Mouse (Mus musculus) neural tube, embryonic 12.5 days (tissue): ENCODE measurements around the gene Lgals1. TPM values are rescaled to one million over a fixed set of nuclear protein-coding genes. Genes with fewer than 3 reads are reported as not detected.

Experiments
- ATAC-seq: fragments of 200-750 bp; cut with Nextera tagmentation; 2 replicates; pipeline ENCODE4 v1.8.0; 2017; ENCODE audit warnings: low read depth, mild to moderate bottlenecking, moderate TSS enrichment, moderate library complexity; ENCODE audit not compliant: low FRiP score
- H3K27ac ChIP-seq: fragments of 300-500 bp; sonication (generic); 2 replicates; pipeline ENCODE4 v1.5.1; 2016
- H3K27me3 ChIP-seq: fragments of 300-500 bp; sonication (generic); replicated peaks from 2 replicates; pipeline ENCODE4 v1.6.1; 2016; ENCODE audit warnings: mild to moderate bottlenecking
- H3K36me3 ChIP-seq: fragments of 300-500 bp; sonication (generic); 2 replicates; pipeline ENCODE4 v1.6.1; 2016; ENCODE audit warnings: mild to moderate bottlenecking
- H3K4me1 ChIP-seq: fragments of 300-500 bp; sonication (generic); 2 replicates; pipeline ENCODE4 v1.6.1; 2016
- H3K4me2 ChIP-seq: fragments of 300-500 bp; sonication (generic); replicated peaks from 2 replicates; pipeline ENCODE4 v1.6.1; 2016; ENCODE audit warnings: mild to moderate bottlenecking
- H3K4me3 ChIP-seq: fragments of 300-500 bp; sonication (generic); 2 replicates; pipeline ENCODE4 v1.5.1; 2016
- H3K9ac ChIP-seq: fragments of 300-500 bp; sonication (generic); 2 replicates; pipeline ENCODE4 v1.6.1; 2016; ENCODE audit warnings: mild to moderate bottlenecking
- H3K9me3 ChIP-seq: fragments of 300-500 bp; sonication (generic); 2 replicates; pipeline ENCODE4 v1.6.1; 2016; ENCODE audit warnings: mild to moderate bottlenecking
- WGBS: fragments of 180-500 bp; shearing (Covaris S2); methylation state at CpG from one replicate; pipeline ENCODE4 v1.1.7; 2016; 5-methylcytosine and 5-hydroxymethylcytosine counted together
- polyA plus RNA-seq: library from polyadenylated mRNA; unstranded; fragments of >200 nt; fragmentation: Nextera tagmentation; extraction: Ambion mirVana; gene quantifications from 2 replicates; pipeline ENCODE4 v1.2.1, GENCODE M21; 2016

The Lgals1 gene
- polyA plus RNA-seq, 1 experiment from 2014 or later = 328 TPM

DNA sequence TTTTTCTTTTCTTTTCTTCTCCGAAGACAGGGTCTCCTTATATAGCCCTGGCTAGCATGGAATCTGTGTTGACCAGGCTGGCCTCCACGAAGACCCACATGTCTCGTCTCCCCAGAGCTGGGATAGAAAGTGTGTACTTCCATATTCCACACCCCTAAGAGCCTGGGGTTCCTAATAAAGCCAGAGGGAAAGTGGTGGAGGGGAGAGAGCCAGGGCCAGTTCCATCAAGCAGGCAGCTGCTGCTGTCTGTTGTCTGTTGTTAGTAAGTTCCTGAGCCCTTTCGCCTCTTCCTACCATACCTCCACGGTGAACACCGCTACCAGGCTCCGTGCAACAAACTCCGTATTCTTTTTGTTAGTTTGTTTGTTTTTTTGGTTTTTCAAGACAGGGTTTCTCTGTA lies 2.0 kb downstream of the Lgals1 start:
- peak overlapping the region; percentile 55 for H3K4me2 ChIP-seq

DNA sequence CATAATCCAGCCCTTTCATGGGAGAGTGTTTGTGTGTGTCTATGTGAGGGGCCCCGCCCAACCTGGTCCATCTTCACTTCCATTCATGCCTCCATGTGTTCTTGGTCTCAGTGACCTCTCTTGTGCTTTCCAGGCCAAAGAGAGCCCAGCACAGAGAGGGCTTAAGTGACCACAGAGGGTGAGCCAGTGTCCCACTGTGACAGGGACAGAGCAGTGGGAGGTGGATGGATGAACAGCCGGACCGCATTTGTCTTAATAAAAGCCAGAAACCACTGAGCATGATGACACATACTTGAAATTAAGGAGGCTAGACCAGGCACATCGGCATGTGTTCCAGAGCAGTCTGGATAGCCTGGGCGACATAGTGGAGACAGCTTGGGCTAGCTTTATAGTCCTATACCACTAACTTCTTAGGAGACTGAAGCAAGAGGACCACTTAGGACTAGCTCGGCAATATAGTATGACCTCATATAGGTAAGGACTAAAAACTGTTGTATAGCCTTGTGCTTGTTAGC lies 3.7 kb downstream of the Lgals1 start:
- Histone ChIP-seq H3K27ac (no peak overlapping the region), H3K4me1 (peaks cover 33% of the 10 kb centered on the region), H3K9ac (no peak overlapping the region), H3K9me3 (no peaks in the 10 kb centered on the region), H3K36me3 (0 out of 2 replicates have a peak, but pooled peaks cover 4% of the 10 kb centered on the region), H3K27me3 (no peaks in the 10 kb centered on the region; the same call in 1 of the 2 replicates), H3K4me2 (no peak overlapping the region), H3K4me3 (no peak overlapping the region)
- ATAC-seq = no peak
- WGBS = 94% methylated on average over 6 of the region's 6 CpGs

More for the DNA sequence above, 2.0 kb downstream of the Lgals1 start:
- Histone ChIP-seq H3K4me1 (peaks cover 32% of the 10 kb centered on the region), H3K36me3 (0 out of 2 replicates have a peak, but pooled peaks cover 4% of the 10 kb centered on the region), H3K27me3 (no peaks in the 10 kb centered on the region; the same call in 1 of the 2 replicates), H3K9ac (0 out of 2 replicates have a peak overlapping the region, but pooled peaks have one; percentile 44), H3K27ac (no peak overlapping the region), H3K9me3 (no peaks in the 10 kb centered on the region), H3K4me3 (0 out of 2 replicates have a peak overlapping the region, but pooled peaks have one; percentile 0)
- WGBS = 48% methylated on average over 8 of the region's 8 CpGs
- no peak for ATAC-seq

DNA sequence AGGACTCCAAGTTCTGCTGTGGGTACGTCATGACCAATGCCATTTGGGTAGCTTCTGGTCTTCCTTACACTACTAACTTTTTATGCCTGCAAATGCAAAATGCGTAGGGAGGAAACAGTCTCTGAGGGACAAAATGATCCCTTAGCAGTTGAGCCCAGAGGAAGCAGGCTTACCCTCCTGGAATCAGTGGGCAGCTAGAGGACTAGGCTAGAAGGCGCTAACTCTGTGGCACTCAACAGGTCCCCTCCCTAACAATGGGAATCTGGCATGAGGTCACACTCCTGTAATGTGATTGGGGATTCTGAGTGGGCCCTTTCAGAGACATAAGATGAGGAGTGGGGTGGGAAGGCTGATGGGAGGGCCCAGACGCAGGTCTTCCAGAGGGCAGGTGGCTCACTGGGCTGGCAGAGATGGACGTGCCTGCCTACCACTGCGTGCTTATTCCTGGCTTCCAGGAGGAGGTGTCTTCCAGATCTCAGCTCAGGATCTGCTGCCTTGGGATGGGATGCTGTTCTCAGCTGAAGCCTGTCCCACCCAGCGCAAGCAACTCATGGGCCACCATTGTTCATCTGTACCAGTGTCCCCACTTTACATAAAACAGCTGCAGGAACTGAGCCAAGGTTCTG lies 4.4 kb downstream of the Lgals1 start:
- peaks cover 33% of the 10 kb centered on the region for H3K4me1 ChIP-seq
- no peak overlapping the region for H3K4me2 ChIP-seq
- no peak overlapping the region for H3K27ac ChIP-seq
- no peaks in the 10 kb centered on the region; the same call in 1 of the 2 replicates for H3K27me3 ChIP-seq
- 92% methylated on average over 7 of the region's 7 CpGs for WGBS
- 0 out of 2 replicates have a peak, but pooled peaks cover 4% of the 10 kb centered on the region for H3K36me3 ChIP-seq
- no peak overlapping the region for H3K9ac ChIP-seq
- no peaks in the 10 kb centered on the region for H3K9me3 ChIP-seq
- ATAC-seq = no peak
- H3K4me3 ChIP-seq = no peak overlapping the region

DNA sequence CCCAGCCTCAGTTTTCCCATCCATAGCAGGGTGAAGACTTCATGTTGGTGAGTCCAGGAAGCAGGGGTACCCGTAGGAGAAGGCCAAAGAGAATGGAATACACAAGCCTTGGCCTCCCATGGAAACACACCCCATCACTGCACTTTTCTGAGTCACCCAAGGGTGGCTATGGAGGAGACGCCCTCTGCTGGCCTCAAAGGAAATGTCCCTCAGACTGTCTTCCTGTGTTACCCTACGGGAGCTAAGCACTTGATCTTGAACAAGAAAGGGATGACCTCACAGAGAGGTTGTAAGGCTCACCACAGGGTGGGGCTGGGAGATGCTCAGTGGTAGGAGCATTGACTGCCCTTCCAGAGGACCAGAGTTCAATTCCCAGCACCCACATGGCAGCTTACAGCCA lies 5.1 kb downstream of the Lgals1 start:
- ATAC-seq = no peak
- H3K36me3 ChIP-seq = peaks cover 7% of the 10 kb centered on the region; the same call in 1 of the 2 replicates
- H3K4me1 ChIP-seq = peaks cover 32% of the 10 kb centered on the region
- no peaks in the 10 kb centered on the region for H3K9me3 ChIP-seq
- no peaks in the 10 kb centered on the region; the same call in 1 of the 2 replicates for H3K27me3 ChIP-seq
- H3K4me2 ChIP-seq = no peak overlapping the region
- 26% methylated on average over 3 of the region's 3 CpGs for WGBS
- no peak overlapping the region for H3K4me3 ChIP-seq
- H3K27ac ChIP-seq = no peak overlapping the region
- no peak overlapping the region for H3K9ac ChIP-seq

DNA sequence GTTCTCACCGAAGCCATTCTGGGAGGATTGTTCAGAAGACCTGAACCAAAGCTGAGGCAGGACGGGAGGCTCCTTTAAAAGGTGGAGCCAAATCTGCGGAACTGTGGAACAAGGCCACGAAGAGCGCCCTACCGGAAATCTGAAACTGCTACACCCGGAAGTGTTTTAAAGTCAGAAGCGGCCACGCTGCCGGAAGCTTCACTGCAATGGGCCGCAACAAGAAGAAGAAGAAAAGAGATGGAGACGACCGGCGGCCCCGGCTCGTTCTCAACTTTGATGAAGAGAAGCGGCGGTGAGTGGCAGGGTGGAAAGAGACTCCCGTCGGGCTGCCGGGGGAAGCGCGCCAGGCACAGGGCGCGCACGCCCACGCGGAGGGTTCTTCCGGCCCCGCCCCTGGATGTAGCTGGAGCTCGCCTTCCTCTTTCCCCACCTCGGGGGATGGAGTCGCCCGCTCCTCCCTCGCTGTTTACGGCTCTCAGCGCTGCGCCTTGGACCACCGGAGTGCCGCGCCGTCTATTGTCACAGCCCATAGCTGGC lies 8.3 kb downstream of the Lgals1 start, which contains the start of gene Nol12:
Gene Nol12 (plus strand): TSS at position 150 of the 537 bp plus-strand sequence.
- H3K9ac ChIP-seq = peak within 1 kb of the TSS; percentile 73
- H3K9me3 ChIP-seq = no peaks in the 10 kb centered on the region
- H3K27me3 ChIP-seq = no peaks in the 10 kb centered on the region
- peak within 1 kb of the TSS; percentile 79 for H3K4me3 ChIP-seq
- peaks cover 13% of the 10 kb centered on the region for H3K4me1 ChIP-seq
- WGBS = under 1% methylated on average over 42 of the region's 42 CpGs
- H3K36me3 ChIP-seq = peaks cover 35% of the 10 kb centered on the region
- ATAC-seq = peak; percentile 87
- peak within 1 kb of the TSS; percentile 26; the same call in 1 of the 2 replicates for H3K27ac ChIP-seq
- peak within 1 kb of the TSS; percentile 79 for H3K4me2 ChIP-seq

DNA sequence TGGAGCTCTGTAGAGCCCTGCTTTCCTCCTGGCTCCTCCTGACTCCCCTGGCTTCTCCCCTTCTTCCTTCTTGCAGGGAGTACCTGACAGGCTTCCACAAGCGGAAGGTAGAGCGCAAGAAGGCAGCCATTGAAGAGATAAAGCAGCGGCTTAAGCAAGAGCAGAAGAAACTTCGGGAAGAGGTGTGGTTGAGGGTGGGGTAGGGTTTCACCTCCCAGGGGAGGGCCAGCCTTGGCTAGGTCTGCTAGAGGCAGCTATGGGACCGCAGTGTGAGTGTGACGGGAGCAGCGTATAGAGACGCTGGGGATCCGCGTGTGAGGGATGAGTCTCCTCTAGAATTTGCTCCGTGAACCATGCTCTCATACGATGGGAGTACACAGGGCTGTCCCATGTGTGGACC lies 9.9 kb downstream of the Lgals1 start:
- peaks cover 13% of the 10 kb centered on the region for H3K4me1 ChIP-seq
- no peak for ATAC-seq
- H3K4me3 ChIP-seq = no peak overlapping the region
- H3K27me3 ChIP-seq = no peaks in the 10 kb centered on the region
- peak overlapping the region; percentile 79; the same call in 1 of the 2 replicates for H3K4me2 ChIP-seq
- no peaks in the 10 kb centered on the region for H3K9me3 ChIP-seq
- no peak overlapping the region for H3K9ac ChIP-seq
- WGBS = 94% methylated on average over 12 of the region's 12 CpGs
- no peak overlapping the region for H3K27ac ChIP-seq
- peaks cover 51% of the 10 kb centered on the region for H3K36me3 ChIP-seq

DNA sequence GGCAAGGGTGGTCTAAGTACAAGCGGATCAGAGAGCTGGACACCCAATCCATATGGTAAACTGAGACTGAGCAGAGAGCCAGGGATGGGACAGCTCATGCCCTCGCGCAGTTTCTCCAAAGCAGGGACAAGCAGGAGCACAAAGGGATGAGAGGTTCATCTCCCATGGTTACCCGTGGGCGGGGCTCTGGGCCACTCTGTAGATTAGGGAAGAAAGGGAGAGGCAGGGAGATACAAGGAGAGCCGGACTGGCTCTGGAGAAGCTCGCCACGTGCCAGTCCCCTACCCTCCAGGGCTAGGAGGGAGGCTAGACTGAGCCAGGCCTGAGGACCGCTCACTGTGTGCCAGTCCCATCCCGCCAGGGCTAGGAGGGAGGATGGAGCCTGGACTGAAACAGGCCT lies 10.8 kb downstream of the Lgals1 start:
- no peak for ATAC-seq
- no peaks in the 10 kb centered on the region for H3K27me3 ChIP-seq
- H3K4me1 ChIP-seq = peaks cover 13% of the 10 kb centered on the region
- peaks cover 57% of the 10 kb centered on the region for H3K36me3 ChIP-seq
- no peak overlapping the region for H3K4me2 ChIP-seq
- H3K4me3 ChIP-seq = no peak overlapping the region
- H3K9ac ChIP-seq = peak overlapping the region; percentile 3; the same call in 1 of the 2 replicates
- no peaks in the 10 kb centered on the region for H3K9me3 ChIP-seq
- WGBS = 87% methylated on average over 10 of the region's 10 CpGs
- H3K27ac ChIP-seq = no peak overlapping the region

DNA sequence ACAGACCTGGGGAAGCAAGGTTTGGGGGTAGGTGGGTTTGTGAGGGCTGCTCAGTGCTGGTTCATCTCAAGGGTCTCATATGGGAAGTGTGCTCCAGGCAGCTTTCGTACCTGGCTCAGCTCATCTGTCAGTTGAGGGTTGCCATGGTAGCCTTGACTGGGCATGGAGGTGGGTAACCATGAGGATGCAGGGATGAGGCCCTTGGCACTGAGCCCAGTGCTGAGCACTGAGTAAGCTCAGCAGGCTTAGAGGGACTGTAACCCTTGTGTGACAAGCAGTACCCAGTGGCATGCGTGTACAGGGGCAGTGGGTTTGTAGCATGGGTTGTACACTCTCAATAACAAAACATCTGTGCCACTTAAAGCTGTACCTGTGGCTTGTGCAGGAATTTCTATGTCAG lies 11.4 kb downstream of the Lgals1 start:
- Histone ChIP-seq H3K27ac (no peak overlapping the region), H3K4me3 (no peak overlapping the region), H3K4me2 (no peak overlapping the region), H3K4me1 (peaks cover 16% of the 10 kb centered on the region), H3K9me3 (no peaks in the 10 kb centered on the region), H3K9ac (peak overlapping the region; percentile 3; the same call in 1 of the 2 replicates), H3K36me3 (peaks cover 57% of the 10 kb centered on the region), H3K27me3 (no peaks in the 10 kb centered on the region)
- 86% methylated on average over 2 of the region's 2 CpGs for WGBS
- no peak for ATAC-seq

DNA sequence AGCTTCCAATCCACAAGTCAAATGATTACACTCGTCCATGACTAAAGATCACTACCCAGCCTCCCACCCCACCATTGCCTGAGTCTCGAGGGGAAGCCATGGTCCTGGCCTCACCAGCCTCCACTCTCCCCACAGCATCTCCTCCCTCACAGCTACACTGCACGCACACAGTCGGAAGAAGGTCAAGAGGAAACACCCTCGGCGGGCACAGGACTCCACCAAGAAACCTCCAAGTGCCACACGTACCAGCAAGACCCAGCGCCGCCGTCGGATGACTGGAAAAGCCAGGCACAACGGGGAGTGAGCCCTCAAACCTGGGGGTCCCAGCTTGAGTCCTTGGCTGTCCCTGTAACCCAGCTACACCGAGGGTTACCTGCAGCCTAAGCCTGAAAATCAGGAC lies 13.8 kb downstream of the Lgals1 start:
- Histone ChIP-seq H3K4me2 (no peak overlapping the region), H3K4me1 (peaks cover 15% of the 10 kb centered on the region), H3K36me3 (peaks cover 57% of the 10 kb centered on the region), H3K9ac (no peak overlapping the region), H3K9me3 (no peaks in the 10 kb centered on the region), H3K4me3 (no peak overlapping the region), H3K27ac (no peak overlapping the region), H3K27me3 (no peaks in the 10 kb centered on the region)
- ATAC-seq = no peak
- whole genome bisulfite sequencing = 95% methylated on average over 13 of the region's 13 CpGs

DNA sequence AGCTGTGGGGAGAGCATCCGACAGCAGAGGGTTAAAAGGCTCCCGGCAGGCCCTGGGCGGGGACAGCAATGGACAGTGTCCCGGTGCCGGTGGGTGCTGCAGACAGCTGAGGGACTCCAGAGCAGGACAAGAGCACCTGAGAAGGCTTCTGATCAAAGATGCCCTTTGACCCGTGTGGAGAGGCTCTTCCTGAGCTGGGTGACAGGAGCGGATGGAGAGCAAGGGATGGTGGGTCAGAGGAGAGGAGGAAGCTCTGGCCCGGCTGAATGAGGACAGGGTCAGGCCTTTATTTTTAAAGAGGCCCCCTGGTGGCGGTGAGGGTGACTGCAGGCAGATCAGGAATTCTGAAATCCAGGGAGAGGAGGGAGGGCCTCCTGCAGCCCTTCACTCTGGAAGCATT lies 16.1 kb downstream of the Lgals1 start:
- H3K27me3 ChIP-seq = no peaks in the 10 kb centered on the region
- H3K9me3 ChIP-seq = no peaks in the 10 kb centered on the region
- H3K4me3 ChIP-seq = peak overlapping the region; percentile 20; the same call in 1 of the 2 replicates
- peak overlapping the region; percentile 36 for H3K9ac ChIP-seq
- H3K4me2 ChIP-seq = peak overlapping the region; percentile 56
- 6% methylated on average over 9 of the region's 9 CpGs for WGBS
- ATAC-seq = peak; percentile 61
- H3K4me1 ChIP-seq = peaks cover 9% of the 10 kb centered on the region; the same call in 1 of the 2 replicates
- H3K27ac ChIP-seq = no peak overlapping the region
- H3K36me3 ChIP-seq = peaks cover 43% of the 10 kb centered on the region

DNA sequence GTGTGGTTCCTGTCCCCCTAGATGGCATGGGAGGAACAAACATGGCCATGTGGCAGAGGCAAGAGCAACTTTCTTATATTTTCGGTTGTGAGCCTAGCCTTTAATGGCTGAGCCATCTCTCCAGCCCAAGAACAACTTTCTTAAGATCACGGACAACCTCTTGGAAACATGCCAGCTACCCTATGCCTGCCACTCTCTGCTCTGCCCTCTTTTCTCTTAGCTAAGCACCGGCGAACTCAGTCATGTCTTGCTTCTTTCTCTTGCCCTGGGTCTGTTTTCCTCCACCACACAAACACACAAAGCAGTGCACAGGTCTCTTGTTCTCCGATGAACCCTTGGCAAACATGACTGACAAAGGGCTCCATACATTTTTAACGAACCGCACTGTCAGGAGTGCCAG lies 19.7 kb downstream of the Lgals1 start:
- 81% methylated on average over 7 of the region's 7 CpGs for WGBS
- Histone ChIP-seq H3K9ac (no peak overlapping the region), H3K4me2 (no peak overlapping the region), H3K9me3 (no peaks in the 10 kb centered on the region), H3K27me3 (no peaks in the 10 kb centered on the region), H3K27ac (no peak overlapping the region), H3K36me3 (peaks cover 9% of the 10 kb centered on the region), H3K4me1 (peaks cover 22% of the 10 kb centered on the region), H3K4me3 (no peak overlapping the region)
- ATAC-seq = no peak

DNA sequence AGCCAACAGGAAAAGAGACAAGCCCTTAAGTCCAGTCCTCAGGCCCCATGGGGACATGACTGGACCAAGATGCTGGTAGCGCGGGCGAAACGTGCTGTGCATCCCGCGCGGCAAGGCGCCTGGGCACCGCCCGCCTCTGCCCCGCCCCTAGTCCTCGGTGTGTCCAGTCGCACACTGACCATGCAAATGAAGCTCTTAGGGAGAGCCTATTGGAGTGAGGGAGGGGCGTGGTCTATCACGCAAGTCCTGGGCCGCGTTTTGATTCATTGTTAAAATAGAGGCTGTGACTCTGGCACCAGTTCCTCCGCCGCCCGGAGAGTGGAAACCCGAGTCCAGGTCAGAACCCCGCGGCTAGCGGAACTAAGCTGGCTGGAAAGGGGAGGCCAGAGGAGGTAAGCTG lies 21.1 kb downstream of the Lgals1 start, which contains the start of gene Triobp:
Gene Triobp (plus strand): TSS at position 68 of the 400 bp plus-strand sequence.
- H3K9ac ChIP-seq = peak within 1 kb of the TSS; percentile 67
- H3K9me3 ChIP-seq = no peaks in the 10 kb centered on the region
- H3K4me1 ChIP-seq = peaks cover 19% of the 10 kb centered on the region
- H3K4me2 ChIP-seq = peak within 1 kb of the TSS; percentile 64
- no peaks in the 10 kb centered on the region for H3K27me3 ChIP-seq
- H3K36me3 ChIP-seq = peaks cover 14% of the 10 kb centered on the region
- under 1% methylated on average over 24 of the region's 24 CpGs for WGBS
- H3K4me3 ChIP-seq = peak within 1 kb of the TSS; percentile 58
- no peak within 1 kb of the TSS for H3K27ac ChIP-seq
- peak; percentile 97 for ATAC-seq
